Mouse (Mus musculus) embryonic facial prominence, embryonic 11.5 days (tissue): ENCODE results near the gene Maff. TPM values are rescaled to one million over a fixed set of nuclear protein-coding genes. Genes with fewer than 3 reads are reported as not detected.

ENCODE experiments used
- ATAC-seq: fragments of 200-750 bp; cut with Nextera tagmentation; replicated peaks from 2 replicates; pipeline ENCODE4 v1.8.0; 2017; ENCODE audit warnings: low read depth; ENCODE audit not compliant: insufficient number of reproducible peaks, low FRiP score, low TSS enrichment
- DNase-seq: peaks from one replicate; pipeline ENCODE4 v3.0.0-alpha.2; 2015; ENCODE audit warnings: low spot score
- H3K27ac ChIP-seq: fragments of 300-500 bp; sonication (generic); replicated peaks from 2 replicates; pipeline ENCODE4 v1.5.1; 2014; ENCODE audit warnings: mild to moderate bottlenecking, low read depth, low read length, control low read depth
- H3K27me3 ChIP-seq: fragments of 300-500 bp; sonication (generic); 2 replicates; pipeline ENCODE4 v1.6.1; 2014; ENCODE audit warnings: mild to moderate bottlenecking, low read length, moderate library complexity, mixed read lengths; ENCODE audit not compliant: control insufficient read depth, insufficient read depth
- H3K36me3 ChIP-seq: fragments of 300-500 bp; sonication (generic); replicated peaks from 2 replicates; pipeline ENCODE4 v1.6.1; 2014; ENCODE audit warnings: low read depth, mild to moderate bottlenecking, low read length, moderate library complexity, mixed read lengths; ENCODE audit not compliant: control insufficient read depth, insufficient read depth
- H3K4me1 ChIP-seq: fragments of 300-500 bp; sonication (generic); 2 replicates; pipeline ENCODE4 v1.6.1; 2014; ENCODE audit warnings: low read length, mixed read lengths; ENCODE audit not compliant: control insufficient read depth, insufficient read depth
- H3K4me2 ChIP-seq: fragments of 300-500 bp; sonication (generic); 2 replicates; pipeline ENCODE4 v1.6.1; 2014; ENCODE audit warnings: low read depth, mild to moderate bottlenecking, control low read depth, low read length, moderate library complexity
- H3K4me3 ChIP-seq: fragments of 300-500 bp; sonication (generic); 2 replicates; pipeline ENCODE4 v1.5.1; 2014; ENCODE audit warnings: low read depth, low read length, control low read depth
- H3K9ac ChIP-seq: fragments of 300-500 bp; sonication (generic); replicated peaks from 2 replicates; pipeline ENCODE4 v1.6.1; 2014; ENCODE audit warnings: mild to moderate bottlenecking, control low read depth, low read length
- H3K9me3 ChIP-seq: fragments of 300-500 bp; sonication (generic); replicated peaks from 2 replicates; pipeline ENCODE4 v1.6.1; 2016; ENCODE audit warnings: mild to moderate bottlenecking, low read length, inconsistent platforms, mixed read lengths; ENCODE audit not compliant: control insufficient read depth
- WGBS: fragments of 180-500 bp; shearing (Covaris S2); extraction: QIAGEN DNeasy Blood & Tissue Kit; methylation state at CpG from one replicate; pipeline ENCODE4 v1.1.7; 2014; 5-methylcytosine and 5-hydroxymethylcytosine counted together
- polyA plus RNA-seq: library from polyadenylated mRNA; unstranded; fragments of >200 nt; fragmentation: Nextera tagmentation; extraction: Ambion mirVana; gene quantifications from 2 replicates; pipeline ENCODE4 v1.2.1, GENCODE M21; 2014

The Maff gene
- polyA plus RNA-seq, 1 experiment from 2014 or later = 2.2 TPM

DNA sequence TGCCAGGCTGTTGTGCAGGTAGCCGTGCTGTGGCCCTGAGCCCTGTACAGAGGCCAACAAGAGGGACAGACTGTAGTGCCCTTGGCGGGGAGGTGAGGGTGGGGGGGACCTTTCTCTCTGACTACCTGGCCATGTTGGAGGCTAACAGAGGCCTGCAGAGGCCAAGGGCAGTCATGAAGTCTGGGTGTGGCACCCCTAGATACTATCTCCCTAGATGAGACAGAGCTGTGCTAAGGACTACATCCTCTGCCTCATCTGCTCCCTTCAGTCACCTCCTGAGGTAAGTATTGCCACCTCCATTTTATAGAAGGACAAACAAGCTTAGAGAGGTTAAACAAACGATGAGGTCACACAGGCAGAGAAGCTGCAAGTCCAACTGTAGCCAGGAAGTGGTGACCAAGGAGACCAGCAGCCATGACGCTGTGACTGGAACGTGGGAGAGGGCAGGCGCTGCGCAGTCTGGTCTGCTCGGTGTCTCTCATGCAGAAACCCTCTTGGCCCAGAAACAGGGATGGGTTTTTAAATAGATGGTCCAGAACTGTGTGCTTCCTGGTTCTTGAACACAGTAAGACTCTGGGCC is 22.5 kb downstream of the Maff start:
- Histone ChIP-seq H3K9ac (no peak overlapping the region), H3K27me3 (no peaks in the 10 kb centered on the region), H3K36me3 (no peaks in the 10 kb centered on the region; the same call in none of the 2 replicates), H3K4me3 (no peak overlapping the region), H3K27ac (no peak overlapping the region), H3K4me2 (no peak overlapping the region), H3K4me1 (no peaks in the 10 kb centered on the region; the same call in 1 of the 2 replicates), H3K9me3 (no peaks in the 10 kb centered on the region)
- no peak for DNase-seq
- WGBS = 78% methylated on average over 8 of the region's 8 CpGs
- ATAC-seq = no peak

DNA sequence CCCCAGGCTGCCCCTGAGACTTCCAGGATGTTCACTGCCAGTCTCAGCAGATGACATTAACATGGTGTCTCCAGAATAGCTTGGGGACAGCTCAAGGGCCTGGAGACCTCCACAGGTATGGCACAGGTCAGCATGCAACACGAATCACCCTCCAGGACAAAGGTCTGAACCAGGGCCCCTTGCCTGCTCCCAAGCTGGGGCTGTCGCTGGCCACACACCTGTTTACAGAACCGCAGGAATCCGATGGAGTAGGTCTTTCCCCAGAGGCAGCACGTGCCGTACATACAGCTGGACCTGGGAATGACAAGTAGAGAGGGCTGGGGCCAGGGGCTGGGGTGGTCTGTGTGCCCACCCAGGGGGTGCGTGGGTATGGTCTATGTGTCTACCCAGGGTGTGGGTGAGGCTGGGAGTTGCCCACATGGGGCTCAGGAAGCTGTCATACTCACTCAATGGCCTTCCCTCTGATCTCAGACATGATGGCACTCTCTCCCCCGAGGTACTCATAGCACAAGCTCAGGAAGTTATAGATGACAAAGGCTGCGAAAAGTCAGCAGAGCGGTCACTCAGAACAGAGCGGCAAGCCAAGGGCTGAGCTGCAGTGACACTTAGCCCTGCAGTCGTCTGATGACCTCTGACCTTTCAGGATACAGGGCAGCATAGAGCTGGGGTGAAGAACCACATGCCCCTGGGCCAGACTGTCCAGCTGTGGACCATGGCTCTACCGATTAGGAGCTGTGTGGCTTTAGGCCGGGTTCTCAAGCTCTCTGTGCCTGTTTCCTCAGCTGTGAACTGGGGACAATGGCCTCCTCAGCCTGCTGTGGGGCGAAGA is 23.2 kb downstream of the Maff start:
- Histone ChIP-seq H3K27ac (no peak overlapping the region), H3K4me3 (no peak overlapping the region), H3K4me1 (no peaks in the 10 kb centered on the region; the same call in 1 of the 2 replicates), H3K9me3 (no peaks in the 10 kb centered on the region), H3K9ac (no peak overlapping the region), H3K27me3 (no peaks in the 10 kb centered on the region), H3K36me3 (no peaks in the 10 kb centered on the region; the same call in none of the 2 replicates), H3K4me2 (no peak overlapping the region)
- peak; percentile 19; the same call in 1 of the 2 replicates for ATAC-seq
- 52% methylated on average over 15 of the region's 15 CpGs for WGBS
- no peak for DNase-seq

DNA sequence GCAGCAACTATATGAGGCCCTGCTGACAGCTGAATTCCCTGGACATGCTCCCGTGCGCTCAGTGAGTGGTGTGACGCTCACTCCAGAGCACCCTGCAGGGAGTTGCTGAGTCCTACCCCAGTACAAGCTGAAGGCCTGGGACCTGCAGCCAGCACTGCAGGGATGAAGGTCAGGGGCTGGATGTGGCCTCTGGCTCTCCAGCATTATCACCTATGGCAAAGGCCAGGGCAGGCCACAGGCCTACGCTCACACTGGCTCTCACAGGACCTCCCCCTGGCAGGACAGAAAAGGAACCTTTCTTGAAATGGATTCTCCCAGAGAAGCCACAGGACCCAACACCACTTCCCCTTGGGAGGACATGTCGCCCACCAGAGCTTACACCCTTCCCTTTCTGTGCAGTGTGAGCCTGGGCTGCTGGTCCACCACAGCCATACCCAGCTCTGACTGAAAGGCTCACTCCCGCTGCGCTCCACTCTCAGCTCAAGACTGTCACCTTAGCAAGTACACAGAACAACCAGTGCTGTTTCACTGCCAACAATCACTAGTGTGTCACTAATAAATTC is 23.9 kb downstream of the Maff start:
- H3K4me1 ChIP-seq = no peaks in the 10 kb centered on the region; the same call in 1 of the 2 replicates
- no peak overlapping the region for H3K27ac ChIP-seq
- no peaks in the 10 kb centered on the region; the same call in none of the 2 replicates for H3K36me3 ChIP-seq
- DNase-seq (no peak), ATAC-seq (no peak)
- WGBS = 69% methylated on average over 7 of the region's 7 CpGs
- H3K4me3 ChIP-seq = no peak overlapping the region
- no peaks in the 10 kb centered on the region for H3K9me3 ChIP-seq
- no peak overlapping the region for H3K4me2 ChIP-seq
- no peak overlapping the region for H3K9ac ChIP-seq
- H3K27me3 ChIP-seq = no peaks in the 10 kb centered on the region

DNA sequence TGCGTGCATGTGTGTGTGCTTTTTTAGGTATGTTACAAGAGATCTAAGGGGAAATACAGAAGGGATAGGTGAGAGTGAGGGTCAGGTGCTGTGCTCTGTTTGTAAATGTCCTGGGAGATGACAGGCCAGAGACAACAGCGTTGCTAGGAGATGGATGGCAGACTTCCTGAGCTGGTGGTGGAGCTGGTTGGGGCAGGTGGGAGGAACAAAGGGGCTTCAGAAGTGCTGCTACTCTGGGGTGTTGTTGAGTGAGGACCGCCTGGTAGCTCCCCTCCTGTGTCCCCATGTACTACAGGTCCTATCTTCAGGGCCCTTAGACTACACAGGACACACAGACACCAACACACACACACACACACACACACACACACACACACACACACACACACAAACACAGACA is 28.3 kb downstream of the Maff start:
- H3K9me3 ChIP-seq = no peaks in the 10 kb centered on the region
- H3K4me2 ChIP-seq = no peak overlapping the region
- 50% methylated on average over 3 of the region's 3 CpGs for WGBS
- DNase-seq (no peak), ATAC-seq (no peak)
- no peak overlapping the region for H3K4me3 ChIP-seq
- no peaks in the 10 kb centered on the region for H3K4me1 ChIP-seq
- no peak overlapping the region for H3K27ac ChIP-seq
- no peaks in the 10 kb centered on the region for H3K27me3 ChIP-seq
- H3K36me3 ChIP-seq = no peaks in the 10 kb centered on the region
- no peak overlapping the region for H3K9ac ChIP-seq

DNA sequence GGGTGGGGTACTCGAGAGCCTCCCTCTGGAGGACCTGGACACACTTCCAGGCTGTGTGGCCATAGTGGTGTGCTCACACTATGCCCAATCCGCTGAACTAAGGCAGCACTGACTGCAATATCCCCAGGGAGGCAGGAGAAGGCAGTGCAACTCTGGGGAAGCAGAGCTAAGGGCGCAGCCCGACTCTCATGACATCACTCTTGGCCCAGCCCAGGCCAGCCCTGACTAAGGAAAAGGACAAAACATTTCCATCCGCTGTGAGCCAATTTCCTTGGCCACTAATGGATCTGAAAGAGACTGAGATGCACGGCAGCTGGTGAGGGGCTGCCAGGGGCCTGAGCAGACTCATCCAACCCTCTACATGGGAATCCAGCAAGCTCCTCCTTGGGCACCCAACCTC is 31.3 kb downstream of the Maff start:
- 79% methylated on average over 6 of the region's 6 CpGs for WGBS
- H3K9me3 ChIP-seq = no peaks in the 10 kb centered on the region
- H3K4me2 ChIP-seq = no peak overlapping the region
- H3K4me3 ChIP-seq = no peak overlapping the region
- no peak overlapping the region for H3K9ac ChIP-seq
- no peak for ATAC-seq
- no peaks in the 10 kb centered on the region for H3K4me1 ChIP-seq
- no peak overlapping the region for H3K27ac ChIP-seq
- H3K36me3 ChIP-seq = no peaks in the 10 kb centered on the region
- DNase-seq = no peak
- H3K27me3 ChIP-seq = no peaks in the 10 kb centered on the region

DNA sequence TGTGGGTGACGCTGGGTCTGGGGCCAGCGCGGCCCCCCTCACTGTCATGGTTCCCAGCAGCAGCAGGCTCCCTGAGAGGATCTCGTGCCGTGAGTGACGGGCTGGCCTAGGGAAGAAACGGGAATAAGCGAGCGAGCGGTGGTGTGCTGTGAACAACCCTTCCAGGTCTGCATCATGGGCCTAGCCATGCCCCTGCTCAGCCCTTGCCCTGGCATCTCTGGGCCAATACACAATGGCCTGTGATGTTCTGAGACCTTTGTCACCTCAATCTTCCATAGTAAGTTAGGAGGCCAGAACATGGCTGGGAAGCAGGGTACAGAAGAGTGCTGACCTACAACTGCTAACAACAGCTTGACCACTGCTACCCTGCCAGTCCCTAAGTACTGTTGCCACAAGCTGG is 32.2 kb downstream of the Maff start:
- no peak overlapping the region for H3K4me3 ChIP-seq
- H3K36me3 ChIP-seq = no peaks in the 10 kb centered on the region
- H3K9me3 ChIP-seq = no peaks in the 10 kb centered on the region
- no peaks in the 10 kb centered on the region for H3K27me3 ChIP-seq
- no peak for DNase-seq
- H3K27ac ChIP-seq = no peak overlapping the region
- no peaks in the 10 kb centered on the region for H3K4me1 ChIP-seq
- no peak overlapping the region for H3K9ac ChIP-seq
- WGBS = 93% methylated on average over 10 of the region's 10 CpGs
- no peak overlapping the region for H3K4me2 ChIP-seq
- ATAC-seq = no peak

DNA sequence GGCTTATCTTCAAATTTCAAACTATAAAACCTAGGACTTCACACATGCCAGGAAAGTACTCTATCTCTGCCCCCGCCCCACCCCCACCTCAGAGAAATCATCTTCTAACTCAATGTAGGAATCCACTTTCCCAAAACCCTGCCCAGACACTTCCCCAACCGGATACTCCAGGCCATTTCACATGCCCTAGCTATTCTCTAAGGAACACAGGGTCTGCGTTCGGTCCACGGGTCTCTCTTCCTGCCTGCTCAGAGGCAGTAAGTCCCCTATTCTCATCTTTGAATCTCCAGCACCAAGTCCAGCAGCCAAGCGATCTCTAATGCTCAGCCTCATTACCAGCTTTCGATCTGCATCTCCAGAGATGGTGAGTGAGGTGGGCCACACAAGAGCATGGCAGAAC is 33.2 kb downstream of the Maff start:
- Histone ChIP-seq H3K9me3 (no peaks in the 10 kb centered on the region), H3K27ac (no peak overlapping the region), H3K4me1 (no peaks in the 10 kb centered on the region), H3K4me2 (no peak overlapping the region), H3K27me3 (no peaks in the 10 kb centered on the region), H3K36me3 (no peaks in the 10 kb centered on the region), H3K9ac (no peak overlapping the region), H3K4me3 (no peak overlapping the region)
- WGBS = 89% methylated on average over 7 of the region's 7 CpGs
- ATAC-seq (no peak), DNase-seq (no peak)
